Mouse (Mus musculus) embryonic facial prominence, embryonic 10.5 days (tissue): ENCODE data around the gene Tcf23. TPM values are rescaled to one million over a fixed set of nuclear protein-coding genes. Genes with fewer than 3 reads are reported as not detected.

Experiments
- DNase-seq: peaks from one replicate; pipeline ENCODE4 v3.0.0-alpha.2; 2017; ENCODE audit warnings: low spot score
- H3K27ac ChIP-seq: fragments of 300-500 bp; sonication (generic); replicated peaks from 2 replicates; pipeline ENCODE4 v1.5.1; 2016; ENCODE audit warnings: mild to moderate bottlenecking
- H3K27me3 ChIP-seq: fragments of 300-500 bp; sonication (generic); replicated peaks from 2 replicates; pipeline ENCODE4 v1.6.1; 2016; ENCODE audit warnings: low read depth, mild to moderate bottlenecking; ENCODE audit not compliant: poor library complexity, severe bottlenecking
- H3K36me3 ChIP-seq: fragments of 300-500 bp; sonication (generic); replicated peaks from 2 replicates; pipeline ENCODE4 v1.6.1; 2016; ENCODE audit warnings: mild to moderate bottlenecking, moderate library complexity
- H3K4me1 ChIP-seq: fragments of 300-500 bp; sonication (generic); 2 replicates; pipeline ENCODE4 v1.6.1; 2016
- H3K4me3 ChIP-seq: fragments of 300-500 bp; sonication (generic); 2 replicates; pipeline ENCODE4 v1.5.1; 2016; ENCODE audit warnings: mild to moderate bottlenecking, moderate library complexity
- H3K9me3 ChIP-seq: fragments of 300-500 bp; sonication (generic); 2 replicates; pipeline ENCODE4 v1.6.1; 2016; ENCODE audit warnings: mild to moderate bottlenecking
- WGBS: fragments of 180-500 bp; shearing (Covaris S2); methylation state at CpG from one replicate; pipeline ENCODE4 v1.1.7; 2016; 5-methylcytosine and 5-hydroxymethylcytosine counted together
- polyA plus RNA-seq: library from polyadenylated mRNA; unstranded; fragments of >200 nt; fragmentation: Nextera tagmentation; extraction: Ambion mirVana; gene quantifications from 2 replicates; pipeline ENCODE4 v1.2.1, GENCODE M21; 2016

Tcf23 gene
- polyA plus RNA-seq, result not detected in 2 replicates

DNA sequence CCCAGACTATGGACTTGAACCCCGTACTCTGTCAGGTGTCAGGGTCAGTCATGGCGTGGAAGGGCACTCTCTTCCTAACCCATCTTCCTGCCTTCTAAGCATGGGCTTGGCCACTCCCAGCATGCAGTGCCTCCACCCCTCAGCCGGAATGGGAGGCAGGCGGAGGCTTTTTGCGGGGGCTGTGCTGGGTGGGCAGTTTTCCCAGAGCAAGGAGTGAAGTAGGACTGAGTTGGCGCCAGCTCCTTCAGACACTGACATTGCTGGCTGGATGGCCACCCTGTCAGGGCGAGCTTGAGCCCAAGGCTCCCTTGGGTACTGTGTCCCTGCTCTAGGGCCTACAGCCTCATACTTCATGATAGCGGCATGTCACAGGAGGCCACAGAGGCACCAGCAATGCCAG is at the start of gene Tcf23:
Gene Tcf23, plus strand, starts transcription at position 247 of the 400 bp plus-strand sequence.
- DNase-seq, result no peak
- Histone ChIP-seq H3K27me3 (peaks cover 16% of the 10 kb centered on the region; the same call in 1 of the 2 replicates), H3K36me3 (no peaks in the 10 kb centered on the region), H3K9me3 (no peaks in the 10 kb centered on the region), H3K4me1 (peaks cover 2% of the 10 kb centered on the region), H3K27ac (no peak within 1 kb of the TSS), H3K4me3 (no peak within 1 kb of the TSS)
- WGBS, result 72% methylated on average over 8 of the region's 8 CpGs

DNA sequence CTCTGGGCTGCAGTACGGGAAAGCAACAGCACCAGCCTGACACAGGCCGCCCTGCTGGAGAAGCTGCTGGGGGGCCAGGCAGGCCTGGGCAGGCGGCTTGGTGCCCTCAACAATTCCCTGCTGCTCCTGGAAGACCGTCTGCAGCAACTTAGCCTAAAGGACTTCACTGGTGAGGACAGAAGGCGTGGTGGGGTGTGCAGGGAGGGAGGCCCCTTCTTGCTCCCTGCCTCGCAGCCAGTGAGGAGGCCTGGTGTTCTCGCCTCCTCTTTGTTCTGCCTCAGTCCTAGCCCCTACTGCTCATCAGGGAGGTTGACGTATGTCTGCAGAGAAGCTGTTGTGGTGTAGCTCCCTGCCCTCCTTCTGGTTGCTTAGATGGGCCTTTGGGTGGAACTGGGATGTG is 49.8 kb upstream of the Tcf23 start:
- no peak for DNase-seq
- 0 out of 2 replicates have a peak, but pooled peaks cover 8% of the 10 kb centered on the region for H3K27me3 ChIP-seq
- H3K36me3 ChIP-seq, result peaks cover 46% of the 10 kb centered on the region
- H3K27ac ChIP-seq, result peak overlapping the region; percentile 25; the same call in 1 of the 2 replicates
- H3K9me3 ChIP-seq, result no peaks in the 10 kb centered on the region
- WGBS, result 86% methylated on average over 8 of the region's 8 CpGs
- peaks cover 81% of the 10 kb centered on the region for H3K4me1 ChIP-seq
- no peak overlapping the region for H3K4me3 ChIP-seq

DNA sequence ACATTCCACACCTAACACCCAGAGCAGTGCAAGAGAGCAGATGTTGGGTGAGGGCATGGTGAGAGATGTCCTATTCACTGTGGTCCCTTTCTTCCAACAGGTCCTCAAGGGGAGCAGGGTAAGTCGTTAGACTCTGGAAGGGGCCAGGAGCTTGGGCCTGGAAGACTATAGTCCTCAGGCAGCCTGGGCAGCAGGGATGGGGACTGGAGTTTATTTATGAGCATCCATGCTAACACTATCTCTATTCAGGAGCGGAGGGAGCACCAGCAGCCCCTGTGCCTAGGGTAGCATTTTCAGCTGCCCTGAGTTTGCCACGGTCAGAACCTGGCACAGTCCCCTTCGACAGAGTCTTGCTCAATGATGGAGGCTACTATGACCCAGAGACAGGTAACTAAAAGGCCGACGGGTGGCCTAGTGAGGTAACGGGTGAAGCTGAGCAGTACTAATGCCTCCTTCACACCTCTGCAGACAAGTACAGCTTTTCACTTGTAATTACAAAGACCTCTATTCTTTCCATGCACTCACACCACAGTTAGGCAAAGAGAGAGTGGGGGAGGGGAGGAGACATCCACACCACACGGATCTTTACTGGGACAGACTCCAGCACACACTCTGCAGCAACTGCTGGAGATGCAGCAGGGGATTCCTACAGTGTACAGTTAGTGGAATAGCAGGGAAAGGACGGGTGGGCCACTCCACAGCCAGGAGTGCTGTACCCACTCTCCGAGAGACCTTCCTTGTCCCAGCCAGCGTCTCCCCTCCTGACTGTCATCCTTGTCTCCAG is 48.4 kb upstream of the Tcf23 start:
- Histone ChIP-seq H3K4me3 (no peak overlapping the region), H3K27me3 (0 out of 2 replicates have a peak, but pooled peaks cover 10% of the 10 kb centered on the region), H3K9me3 (no peaks in the 10 kb centered on the region), H3K27ac (no peak overlapping the region; the same call in 1 of the 2 replicates), H3K36me3 (peaks cover 46% of the 10 kb centered on the region), H3K4me1 (peaks cover 67% of the 10 kb centered on the region)
- no peak for DNase-seq
- WGBS, result 70% methylated on average over 11 of the region's 11 CpGs

DNA sequence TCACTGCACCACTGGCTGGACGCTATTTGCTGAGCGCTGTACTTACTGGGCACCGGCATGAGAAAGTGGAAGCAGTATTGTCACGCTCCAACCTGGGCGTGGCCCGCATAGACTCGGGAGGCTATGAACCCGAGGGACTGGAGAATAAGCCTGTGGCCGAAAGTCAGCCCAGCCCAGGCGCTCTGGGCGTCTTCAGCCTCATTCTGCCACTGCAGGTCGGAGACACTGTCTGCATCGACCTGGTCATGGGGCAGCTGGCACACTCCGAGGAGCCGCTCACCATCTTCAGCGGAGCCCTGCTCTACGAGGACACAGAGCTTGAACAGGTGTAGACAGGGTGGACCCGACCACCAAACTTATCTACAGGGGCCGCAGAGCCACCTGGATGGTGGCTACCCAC is 47.8 kb upstream of the Tcf23 start:
- Histone ChIP-seq H3K4me3 (peak overlapping the region; percentile 63), H3K27ac (peak overlapping the region; percentile 81; the same call in 1 of the 2 replicates), H3K4me1 (peaks cover 61% of the 10 kb centered on the region), H3K27me3 (0 out of 2 replicates have a peak, but pooled peaks cover 10% of the 10 kb centered on the region), H3K9me3 (no peaks in the 10 kb centered on the region), H3K36me3 (peaks cover 46% of the 10 kb centered on the region)
- WGBS, result 72% methylated on average over 19 of the region's 19 CpGs
- DNase-seq, result no peak

- Histone ChIP-seq H3K27ac (peak within 1 kb of the TSS; percentile 81), H3K9me3 (no peaks in the 10 kb centered on the region), H3K4me3 (peak within 1 kb of the TSS; percentile 63), H3K4me1 (peaks cover 53% of the 10 kb centered on the region), H3K27me3 (0 out of 2 replicates have a peak, but pooled peaks cover 10% of the 10 kb centered on the region), H3K36me3 (peaks cover 46% of the 10 kb centered on the region)
- 1% methylated on average over 40 of the region's 40 CpGs for WGBS
- peak; percentile 96 for DNase-seq
These were observed 47.0 kb upstream of the Tcf23 start, which contains the start of gene Khk for GRCm38 (mm10) chr5:30921256-30922033. Gene Khk (plus strand): TSS chr5:30921431.

DNA sequence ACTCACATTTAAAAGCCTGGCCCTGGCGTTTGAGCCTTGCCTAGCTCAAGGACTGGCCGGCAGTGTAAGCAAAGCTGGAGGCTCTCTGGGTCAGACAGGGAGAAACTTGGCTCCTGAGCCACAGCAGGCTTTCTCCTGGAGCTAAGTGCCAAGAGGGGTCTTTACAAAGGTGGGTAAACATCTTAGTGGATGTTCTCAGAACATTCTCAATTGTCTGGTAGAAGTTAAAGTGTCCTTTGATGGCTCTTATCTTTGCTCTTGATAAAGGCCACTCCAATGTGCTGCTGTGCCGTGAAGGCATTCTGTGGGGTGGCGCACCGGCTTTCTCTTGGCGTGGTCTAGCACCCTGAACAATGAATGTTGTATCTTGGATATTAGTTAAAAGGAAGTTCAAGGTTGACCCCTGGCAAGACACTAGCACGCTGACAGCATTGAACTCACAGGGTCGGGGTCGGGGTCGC is 45.9 kb upstream of the Tcf23 start:
- no peak for DNase-seq
- H3K27ac ChIP-seq, result no peak overlapping the region
- peaks cover 35% of the 10 kb centered on the region for H3K36me3 ChIP-seq
- H3K4me3 ChIP-seq, result peak overlapping the region; percentile 63
- H3K9me3 ChIP-seq, result no peaks in the 10 kb centered on the region
- H3K27me3 ChIP-seq, result 0 out of 2 replicates have a peak, but pooled peaks cover 10% of the 10 kb centered on the region
- 76% methylated on average over 10 of the region's 10 CpGs for WGBS
- peaks cover 46% of the 10 kb centered on the region for H3K4me1 ChIP-seq

- H3K9me3 ChIP-seq, result no peaks in the 10 kb centered on the region
- no peak overlapping the region for H3K27ac ChIP-seq
- peaks cover 44% of the 10 kb centered on the region for H3K4me1 ChIP-seq
- DNase-seq, result no peak
- WGBS, result 86% methylated on average over 6 of the region's 6 CpGs
- H3K27me3 ChIP-seq, result 0 out of 2 replicates have a peak, but pooled peaks cover 10% of the 10 kb centered on the region
- no peak overlapping the region for H3K4me3 ChIP-seq
- peaks cover 30% of the 10 kb centered on the region for H3K36me3 ChIP-seq
These were observed 45.3 kb upstream of the Tcf23 start for GRCm38 (mm10) chr5:30923119-30923518.

DNA sequence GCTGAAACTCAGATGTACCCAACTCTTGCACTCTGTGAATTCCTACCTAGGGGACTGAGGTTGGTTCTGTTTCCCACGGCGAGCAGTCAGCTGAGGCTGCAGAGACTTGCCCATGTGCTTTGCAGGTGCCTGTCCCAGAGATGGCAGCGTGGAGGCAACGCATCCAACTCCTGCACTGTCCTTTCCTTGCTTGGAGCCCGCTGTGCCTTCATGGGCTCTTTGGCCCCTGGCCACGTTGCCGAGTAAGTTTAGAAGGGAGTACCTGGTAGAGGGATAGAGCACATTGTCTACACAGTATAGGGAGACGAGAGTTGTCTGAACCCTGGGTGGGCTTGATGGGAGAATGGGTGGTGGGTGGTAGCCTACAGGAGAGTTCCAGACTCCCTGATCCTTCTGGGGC is 43.8 kb upstream of the Tcf23 start:
- H3K4me3 ChIP-seq, result no peak overlapping the region

GRCm38 (mm10) chr5:30925217-30925616 is 43.2 kb upstream of the Tcf23 start:
- Histone ChIP-seq H3K4me1 (peaks cover 35% of the 10 kb centered on the region), H3K9me3 (no peaks in the 10 kb centered on the region), H3K4me3 (no peak overlapping the region), H3K27ac (no peak overlapping the region), H3K27me3 (0 out of 2 replicates have a peak, but pooled peaks cover 7% of the 10 kb centered on the region), H3K36me3 (peaks cover 9% of the 10 kb centered on the region)
- no peak for DNase-seq
- WGBS, result 92% methylated on average over 5 of the region's 5 CpGs

More for the DNA sequence above, 43.8 kb upstream of the Tcf23 start:
- Histone ChIP-seq H3K4me1 (peaks cover 38% of the 10 kb centered on the region), H3K27me3 (0 out of 2 replicates have a peak, but pooled peaks cover 10% of the 10 kb centered on the region), H3K36me3 (peaks cover 15% of the 10 kb centered on the region), H3K9me3 (no peaks in the 10 kb centered on the region), H3K27ac (no peak overlapping the region)
- no peak for DNase-seq
- 79% methylated on average over 8 of the region's 8 CpGs for WGBS

DNA sequence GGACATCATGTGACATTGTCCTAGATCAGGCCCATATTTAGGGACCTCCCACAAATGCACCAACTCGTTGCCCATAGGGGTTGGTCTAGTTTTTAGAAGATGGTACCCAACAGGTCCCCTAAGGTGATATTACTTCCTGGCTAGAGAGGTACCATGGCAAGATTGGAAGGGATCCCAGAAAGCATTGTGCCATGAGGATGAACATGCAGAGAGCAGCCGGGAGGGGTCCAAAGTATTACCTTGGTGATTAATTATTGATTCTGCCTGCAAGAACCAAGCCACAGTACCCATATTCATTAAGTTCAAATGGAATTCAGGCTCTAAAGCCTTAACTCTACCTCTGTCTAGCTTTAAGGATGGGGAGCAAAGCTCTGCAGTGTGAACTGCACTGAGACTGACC is 42.4 kb upstream of the Tcf23 start:
- no peak overlapping the region for H3K4me3 ChIP-seq
- H3K9me3 ChIP-seq, result no peaks in the 10 kb centered on the region
- H3K36me3 ChIP-seq, result peaks cover under 1% of the 10 kb centered on the region
- DNase-seq, result no peak
- 0 out of 2 replicates have a peak, but pooled peaks cover 7% of the 10 kb centered on the region for H3K27me3 ChIP-seq
- 91% methylated on average over 2 of the region's 2 CpGs for WGBS
- peaks cover 26% of the 10 kb centered on the region for H3K4me1 ChIP-seq
- H3K27ac ChIP-seq, result no peak overlapping the region

GRCm38 (mm10) chr5:30927945-30928529 is 40.4 kb upstream of the Tcf23 start:
- WGBS, result 41% methylated on average over 7 of the region's 7 CpGs

DNA sequence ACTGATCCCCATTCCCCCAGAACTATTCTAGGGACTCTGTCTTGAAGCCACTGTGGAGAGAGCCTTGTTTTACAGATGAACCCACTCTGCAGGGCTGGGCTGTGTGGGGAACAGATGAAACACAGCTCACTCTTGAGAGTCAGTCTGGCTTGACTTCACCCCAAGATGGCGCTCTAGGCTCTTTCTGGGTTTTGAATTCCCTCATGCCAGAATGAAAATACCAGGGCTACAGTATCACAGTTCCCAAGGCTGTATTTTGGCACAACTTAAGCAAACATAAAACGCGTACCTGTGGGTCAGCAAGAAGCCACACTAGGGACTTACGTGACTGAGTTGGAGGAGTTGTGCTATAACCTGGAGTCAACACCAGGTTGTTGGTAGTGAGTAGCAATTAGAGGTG is 38.3 kb upstream of the Tcf23 start:
- DNase-seq, result peak; percentile 48
- H3K4me1 ChIP-seq, result peaks cover 7% of the 10 kb centered on the region; the same call in 1 of the 2 replicates
- no peak overlapping the region for H3K4me3 ChIP-seq
- H3K9me3 ChIP-seq, result no peaks in the 10 kb centered on the region
- H3K27ac ChIP-seq, result no peak overlapping the region
- no peaks in the 10 kb centered on the region; the same call in 1 of the 2 replicates for H3K27me3 ChIP-seq
- no peaks in the 10 kb centered on the region for H3K36me3 ChIP-seq
- WGBS, result 54% methylated on average over 4 of the region's 4 CpGs

More at GRCm38 (mm10) chr5:30927945-30928529, 40.4 kb upstream of the Tcf23 start:
- Histone ChIP-seq H3K27me3 (0 out of 2 replicates have a peak, but pooled peaks cover 6% of the 10 kb centered on the region), H3K4me3 (peak overlapping the region; percentile 39), H3K4me1 (peaks cover 8% of the 10 kb centered on the region), H3K9me3 (no peaks in the 10 kb centered on the region), H3K27ac (no peak overlapping the region), H3K36me3 (no peaks in the 10 kb centered on the region)
- no peak for DNase-seq
